Mouse (Mus musculus): ENCODE measurements at regions not wholly inside any gene's neighbourhood (a gene's known extent, or its start where the extent isn't known, plus 50 kb on each side); places are given as distances from the start of the nearest gene placed in this dataset.
"Not testable (repeated sequence)": the region's sequence is repeated elsewhere in the genome, so short reads cannot be mapped to it uniquely, and the experiment has no call there.

DNA sequence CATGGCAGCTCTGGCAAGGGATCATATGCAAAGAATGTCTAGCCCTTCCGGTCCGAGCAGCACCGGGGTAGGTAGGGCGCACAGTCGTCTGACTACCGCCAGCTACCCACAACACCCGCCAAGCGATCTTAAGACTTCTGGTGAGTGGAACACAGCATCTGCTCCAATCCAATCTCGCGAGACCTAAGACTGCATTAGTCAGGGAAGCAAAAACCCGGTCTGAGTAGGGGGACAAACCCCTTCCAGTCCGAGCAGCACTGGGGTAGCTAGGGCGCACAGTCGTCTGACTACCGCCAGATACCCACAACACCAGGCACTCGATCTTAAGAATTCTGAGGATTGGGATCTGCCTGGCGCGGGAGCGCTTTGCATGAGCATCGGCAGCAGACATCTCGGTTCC lies 57.1 kb downstream of the Nap1l2 start:
- H3K27me3 ChIP-seq (replicated peaks; ENCODE audit: control insufficient read depth, insufficient read depth, low read length); H3K9me3 ChIP-seq (ENCODE audit: control insufficient read depth, low read length); H3K9ac ChIP-seq (ENCODE audit: low read depth, low read length); ATAC-seq; H3K4me2 ChIP-seq (ENCODE audit: low read depth, low read length); H3K4me3 ChIP-seq (ENCODE audit: low read length); H3K27ac ChIP-seq (ENCODE audit: low read length); H3K36me3 ChIP-seq (ENCODE audit: control insufficient read depth, insufficient read depth, low read length); H3K4me1 ChIP-seq (ENCODE audit: control insufficient read depth, insufficient read depth, low read length): not testable (repeated sequence)
- WGBS, result 76% methylated on average over 20 of the region's 21 CpGs

DNA sequence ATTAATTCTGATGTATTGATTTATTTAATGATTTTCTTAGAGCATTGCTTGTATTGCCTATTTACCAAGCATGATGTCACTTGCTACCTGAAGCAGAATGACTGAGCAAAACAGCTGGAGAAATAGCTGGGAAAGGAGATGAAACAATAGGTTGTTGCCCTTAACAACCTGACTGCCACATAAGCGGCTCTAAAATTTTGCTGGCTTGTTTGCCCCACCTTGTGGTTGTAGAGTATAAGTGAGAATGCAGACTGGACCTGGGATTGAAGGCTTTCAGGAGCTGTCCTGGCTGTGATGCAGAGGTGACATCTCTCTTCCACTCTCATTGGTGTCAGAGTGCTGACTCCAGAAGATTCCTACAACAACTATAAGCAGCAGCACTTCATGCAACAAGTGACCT lies 77.3 kb downstream of the Nap1l2 start:
- Histone ChIP-seq H3K9me3 (ENCODE audit: control insufficient read depth, low read length) (no peaks in the 10 kb centered on the region), H3K9ac (ENCODE audit: low read depth, low read length) (no peak overlapping the region), H3K4me1 (ENCODE audit: control insufficient read depth, insufficient read depth, low read length) (no peaks in the 10 kb centered on the region), H3K27ac (ENCODE audit: low read length) (no peak overlapping the region), H3K27me3 (replicated peaks; ENCODE audit: control insufficient read depth, insufficient read depth, low read length) (no peaks in the 10 kb centered on the region), H3K4me3 (ENCODE audit: low read length) (no peak overlapping the region), H3K36me3 (ENCODE audit: control insufficient read depth, insufficient read depth, low read length) (no peaks in the 10 kb centered on the region), H3K4me2 (ENCODE audit: low read depth, low read length) (no peak overlapping the region)
- WGBS, result 10% methylated on average over 1 of the region's 1 CpGs
- ATAC-seq, result no peak

DNA sequence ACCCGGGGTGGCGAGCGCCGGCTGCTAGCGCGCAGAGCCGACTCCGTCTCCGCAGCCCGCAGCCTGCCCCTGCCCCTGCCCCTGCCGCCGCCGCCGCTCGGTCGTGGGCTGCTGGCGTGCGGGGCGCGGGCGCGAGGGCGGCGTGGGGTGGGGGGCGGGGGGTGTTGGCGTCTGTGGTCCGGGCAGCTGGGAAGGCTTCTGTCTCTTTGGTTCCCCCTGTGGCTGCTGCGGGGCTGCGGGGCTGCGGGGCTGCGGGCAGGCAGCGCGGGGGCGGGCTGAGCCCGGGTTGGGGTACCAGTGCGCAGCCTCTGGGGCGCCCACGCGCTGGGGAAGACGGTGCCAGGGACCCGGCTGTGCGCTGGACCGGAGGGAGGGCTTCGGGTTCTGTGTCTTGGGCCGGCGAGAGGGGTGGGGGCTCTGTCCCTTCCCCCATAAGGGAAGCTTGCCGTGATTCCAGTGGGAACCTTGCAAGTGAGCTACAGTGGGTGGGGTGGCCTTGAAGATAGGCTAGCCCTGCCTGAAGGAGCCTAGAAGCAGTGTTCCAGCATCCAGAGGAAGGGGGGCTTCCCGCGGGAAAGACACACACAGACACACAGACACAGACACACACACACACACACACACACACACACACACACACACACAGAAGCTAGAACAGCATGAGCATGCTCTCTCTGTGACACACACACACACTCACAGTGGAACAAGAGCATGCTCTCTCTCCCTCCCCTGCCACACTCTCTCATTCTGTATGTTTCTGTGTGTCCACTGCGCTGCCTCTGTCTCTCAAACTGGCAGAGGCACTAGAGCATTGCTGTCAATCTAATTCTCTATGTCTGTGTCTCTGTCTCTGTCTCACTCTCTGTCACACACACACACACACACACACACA lies 118.5 kb downstream of the Nap1l2 start:
- not testable (repeated sequence) for H3K9me3 ChIP-seq (ENCODE audit: control insufficient read depth, low read length); H3K4me2 ChIP-seq (ENCODE audit: low read depth, low read length); H3K9ac ChIP-seq (ENCODE audit: low read depth, low read length); H3K4me3 ChIP-seq (ENCODE audit: low read length); H3K4me1 ChIP-seq (ENCODE audit: control insufficient read depth, insufficient read depth, low read length); H3K27ac ChIP-seq (ENCODE audit: low read length); H3K36me3 ChIP-seq (ENCODE audit: control insufficient read depth, insufficient read depth, low read length); H3K27me3 ChIP-seq (replicated peaks; ENCODE audit: control insufficient read depth, insufficient read depth, low read length)
- peak; percentile 68 for ATAC-seq
- 37% methylated on average over 2 of the region's 50 CpGs for WGBS

DNA sequence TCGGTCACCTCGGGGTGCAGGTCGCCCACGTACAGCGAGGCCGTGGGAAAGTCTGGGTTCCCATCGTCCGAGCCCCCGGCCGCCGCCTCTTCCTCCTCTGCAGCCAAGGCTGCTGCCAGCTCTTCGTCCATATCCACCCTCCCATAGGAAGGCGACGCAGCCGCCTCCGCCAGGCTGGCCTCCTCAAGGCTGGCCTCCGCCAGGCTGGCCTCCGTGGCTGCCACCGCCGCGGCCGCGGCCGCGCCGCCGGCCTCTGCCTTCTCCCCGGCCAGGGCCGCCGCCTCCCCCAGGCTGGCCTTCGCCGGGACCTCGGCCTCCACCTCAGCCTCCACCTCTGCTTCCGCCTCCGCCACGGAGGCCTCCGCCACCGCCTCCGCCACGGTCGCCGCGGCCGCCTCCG lies 119.3 kb downstream of the Nap1l2 start:
- peak; percentile 46; the same call in 1 of the 2 replicates for ATAC-seq
- not testable (repeated sequence) for H3K9me3 ChIP-seq (ENCODE audit: control insufficient read depth, low read length); H3K9ac ChIP-seq (ENCODE audit: low read depth, low read length); H3K27me3 ChIP-seq (replicated peaks; ENCODE audit: control insufficient read depth, insufficient read depth, low read length); H3K4me1 ChIP-seq (ENCODE audit: control insufficient read depth, insufficient read depth, low read length); H3K4me2 ChIP-seq (ENCODE audit: low read depth, low read length); H3K27ac ChIP-seq (ENCODE audit: low read length); H3K4me3 ChIP-seq (ENCODE audit: low read length); H3K36me3 ChIP-seq (ENCODE audit: control insufficient read depth, insufficient read depth, low read length)
- whole genome bisulfite sequencing, result no CpG with 5 or more reads among the region's 45 CpGs

DNA sequence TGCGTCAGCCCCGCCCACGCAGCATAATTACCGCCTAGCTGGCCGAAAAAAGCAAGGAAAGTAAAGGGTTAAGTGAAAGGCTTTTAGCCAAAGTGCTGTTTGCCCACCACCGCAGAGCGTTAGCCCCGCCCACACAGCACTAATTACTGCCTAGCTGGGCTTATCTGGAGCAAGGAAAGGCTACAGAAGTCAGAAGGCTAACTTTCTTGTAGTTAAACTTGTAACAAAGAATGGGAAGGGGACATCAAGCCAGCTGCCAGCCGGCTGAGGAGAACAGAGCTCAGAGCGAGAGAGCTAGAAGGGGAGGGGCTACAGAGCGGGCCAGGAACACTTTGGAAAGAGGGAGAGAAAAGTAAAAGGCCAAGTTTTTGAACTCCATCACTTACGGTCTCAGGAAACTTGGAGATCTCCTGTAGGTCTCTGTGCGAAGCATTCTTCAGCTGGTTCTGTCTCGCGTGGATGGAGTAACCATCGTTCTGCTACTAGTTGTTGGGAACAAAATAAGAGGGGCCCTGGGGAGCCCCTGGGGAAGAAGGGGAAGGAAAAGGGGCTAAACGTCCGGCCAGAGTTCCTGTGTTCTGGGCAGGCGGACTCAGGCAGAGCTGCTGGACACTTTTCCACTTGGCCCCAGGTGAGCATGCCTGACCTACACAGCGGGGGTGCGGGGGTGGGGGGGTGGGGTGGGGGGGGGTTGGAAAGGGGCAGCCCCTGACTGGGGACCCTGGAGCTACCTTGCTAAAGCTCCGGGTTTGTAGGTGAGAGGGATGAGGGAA lies 98.3 kb downstream of the 1700018G05Rik start:
- WGBS, result 15% methylated on average over 19 of the region's 22 CpGs
- peak; percentile 58 for ATAC-seq
- Histone ChIP-seq H3K4me3 (ENCODE audit: low read length) (peak overlapping the region; percentile 45), H3K27me3 (replicated peaks; ENCODE audit: control insufficient read depth, insufficient read depth, low read length) (0 out of 2 replicates have a peak, but pooled peaks cover 4% of the 10 kb centered on the region), H3K36me3 (ENCODE audit: control insufficient read depth, insufficient read depth, low read length) (no peaks in the 10 kb centered on the region), H3K9ac (ENCODE audit: low read depth, low read length) (0 out of 2 replicates have a peak overlapping the region, but pooled peaks have one; percentile 45), H3K27ac (ENCODE audit: low read length) (peak overlapping the region; percentile 70; the same call in 1 of the 2 replicates), H3K4me1 (ENCODE audit: control insufficient read depth, insufficient read depth, low read length) (no peaks in the 10 kb centered on the region), H3K4me2 (ENCODE audit: low read depth, low read length) (peak overlapping the region; percentile 40), H3K9me3 (ENCODE audit: control insufficient read depth, low read length) (no peaks in the 10 kb centered on the region)

DNA sequence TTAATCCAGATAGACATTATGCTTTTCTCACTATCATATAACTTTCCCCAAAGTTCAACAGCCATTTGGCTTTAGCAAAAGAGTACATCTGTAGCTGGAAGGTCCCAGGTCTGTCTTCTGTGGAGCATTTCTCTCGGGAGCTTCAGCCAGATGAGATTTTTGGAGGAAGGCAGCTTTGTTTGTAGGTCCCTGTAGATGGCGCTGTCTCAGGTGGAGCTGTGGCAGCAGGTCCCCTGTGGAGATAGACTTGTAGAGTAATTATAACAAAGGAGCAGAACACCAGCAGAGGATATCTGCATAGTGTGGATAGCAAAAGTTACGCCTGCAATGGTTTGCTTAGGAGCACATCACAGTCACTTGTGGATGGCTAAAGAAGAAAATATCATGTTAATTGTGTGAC lies 97.3 kb downstream of the 1700018G05Rik start:
- H3K36me3 ChIP-seq (ENCODE audit: control insufficient read depth, insufficient read depth, low read length); H3K9me3 ChIP-seq (ENCODE audit: control insufficient read depth, low read length); H3K4me1 ChIP-seq (ENCODE audit: control insufficient read depth, insufficient read depth, low read length); H3K27me3 ChIP-seq (replicated peaks; ENCODE audit: control insufficient read depth, insufficient read depth, low read length); H3K4me3 ChIP-seq (ENCODE audit: low read length); H3K27ac ChIP-seq (ENCODE audit: low read length); ATAC-seq; H3K9ac ChIP-seq (ENCODE audit: low read depth, low read length); H3K4me2 ChIP-seq (ENCODE audit: low read depth, low read length): not testable (repeated sequence)
- WGBS, result 21% methylated on average over 3 of the region's 3 CpGs

DNA sequence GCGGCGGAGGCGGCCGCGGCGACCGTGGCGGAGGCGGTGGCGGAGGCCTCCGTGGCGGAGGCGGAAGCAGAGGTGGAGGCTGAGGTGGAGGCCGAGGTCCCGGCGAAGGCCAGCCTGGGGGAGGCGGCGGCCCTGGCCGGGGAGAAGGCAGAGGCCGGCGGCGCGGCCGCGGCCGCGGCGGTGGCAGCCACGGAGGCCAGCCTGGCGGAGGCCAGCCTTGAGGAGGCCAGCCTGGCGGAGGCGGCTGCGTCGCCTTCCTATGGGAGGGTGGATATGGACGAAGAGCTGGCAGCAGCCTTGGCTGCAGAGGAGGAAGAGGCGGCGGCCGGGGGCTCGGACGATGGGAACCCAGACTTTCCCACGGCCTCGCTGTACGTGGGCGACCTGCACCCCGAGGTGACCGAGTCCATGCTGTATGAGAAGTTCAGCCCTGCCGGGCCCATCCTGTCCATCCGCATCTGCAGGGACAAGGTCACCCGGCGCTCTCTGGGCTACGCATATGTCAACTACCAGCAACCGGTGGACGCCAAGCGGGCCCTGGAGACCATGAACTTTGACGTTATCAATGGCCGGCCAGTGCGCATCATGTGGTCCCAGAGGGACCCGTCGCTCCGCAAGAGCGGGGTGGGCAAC lies 85.4 kb downstream of the 1700018G05Rik start:
- no CpG with 5 or more reads among the region's 61 CpGs for WGBS
- ATAC-seq, result peak; percentile 62; the same call in 1 of the 2 replicates
- H3K36me3 ChIP-seq (ENCODE audit: control insufficient read depth, insufficient read depth, low read length), result not testable (repeated sequence)

DNA sequence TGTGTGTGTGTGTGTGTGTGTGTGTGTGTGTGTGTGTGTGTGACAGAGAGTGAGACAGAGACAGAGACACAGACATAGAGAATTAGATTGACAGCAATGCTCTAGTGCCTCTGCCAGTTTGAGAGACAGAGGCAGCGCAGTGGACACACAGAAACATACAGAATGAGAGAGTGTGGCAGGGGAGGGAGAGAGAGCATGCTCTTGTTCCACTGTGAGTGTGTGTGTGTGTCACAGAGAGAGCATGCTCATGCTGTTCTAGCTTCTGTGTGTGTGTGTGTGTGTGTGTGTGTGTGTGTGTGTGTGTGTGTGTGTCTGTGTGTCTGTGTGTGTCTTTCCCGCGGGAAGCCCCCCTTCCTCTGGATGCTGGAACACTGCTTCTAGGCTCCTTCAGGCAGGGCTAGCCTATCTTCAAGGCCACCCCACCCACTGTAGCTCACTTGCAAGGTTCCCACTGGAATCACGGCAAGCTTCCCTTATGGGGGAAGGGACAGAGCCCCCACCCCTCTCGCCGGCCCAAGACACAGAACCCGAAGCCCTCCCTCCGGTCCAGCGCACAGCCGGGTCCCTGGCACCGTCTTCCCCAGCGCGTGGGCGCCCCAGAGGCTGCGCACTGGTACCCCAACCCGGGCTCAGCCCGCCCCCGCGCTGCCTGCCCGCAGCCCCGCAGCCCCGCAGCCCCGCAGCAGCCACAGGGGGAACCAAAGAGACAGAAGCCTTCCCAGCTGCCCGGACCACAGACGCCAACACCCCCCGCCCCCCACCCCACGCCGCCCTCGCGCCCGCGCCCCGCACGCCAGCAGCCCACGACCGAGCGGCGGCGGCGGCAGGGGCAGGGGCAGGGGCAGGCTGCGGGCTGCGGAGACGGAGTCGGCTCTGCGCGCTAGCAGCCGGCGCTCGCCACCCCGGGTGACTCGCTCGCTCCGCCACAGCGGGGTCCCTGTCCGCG lies 84.4 kb downstream of the 1700018G05Rik start:
- H3K4me2 ChIP-seq (ENCODE audit: low read depth, low read length); H3K36me3 ChIP-seq (ENCODE audit: control insufficient read depth, insufficient read depth, low read length); H3K27me3 ChIP-seq (replicated peaks; ENCODE audit: control insufficient read depth, insufficient read depth, low read length); H3K4me1 ChIP-seq (ENCODE audit: control insufficient read depth, insufficient read depth, low read length); H3K27ac ChIP-seq (ENCODE audit: low read length); H3K9me3 ChIP-seq (ENCODE audit: control insufficient read depth, low read length); H3K9ac ChIP-seq (ENCODE audit: low read depth, low read length); H3K4me3 ChIP-seq (ENCODE audit: low read length): not testable (repeated sequence)
- peak; percentile 67 for ATAC-seq
- no CpG with 5 or more reads among the region's 56 CpGs for WGBS

More for the DNA sequence above, 85.4 kb downstream of the 1700018G05Rik start:
- H3K9me3 ChIP-seq (ENCODE audit: control insufficient read depth, low read length); H3K9ac ChIP-seq (ENCODE audit: low read depth, low read length); H3K27me3 ChIP-seq (replicated peaks; ENCODE audit: control insufficient read depth, insufficient read depth, low read length); H3K4me3 ChIP-seq (ENCODE audit: low read length); H3K27ac ChIP-seq (ENCODE audit: low read length); H3K4me1 ChIP-seq (ENCODE audit: control insufficient read depth, insufficient read depth, low read length); H3K4me2 ChIP-seq (ENCODE audit: low read depth, low read length): not testable (repeated sequence)

All from intestine, embryonic 16.5 days (tissue).